Mouse (Mus musculus) lung, postnatal 4 days (tissue): Measurements from ENCODE around the gene Nup35.

Experiments
- DNase-seq, 2 experiments: peaks; one replicate each; pipeline ENCODE4 v3.0.0; 2021

Nup35 gene

DNA sequence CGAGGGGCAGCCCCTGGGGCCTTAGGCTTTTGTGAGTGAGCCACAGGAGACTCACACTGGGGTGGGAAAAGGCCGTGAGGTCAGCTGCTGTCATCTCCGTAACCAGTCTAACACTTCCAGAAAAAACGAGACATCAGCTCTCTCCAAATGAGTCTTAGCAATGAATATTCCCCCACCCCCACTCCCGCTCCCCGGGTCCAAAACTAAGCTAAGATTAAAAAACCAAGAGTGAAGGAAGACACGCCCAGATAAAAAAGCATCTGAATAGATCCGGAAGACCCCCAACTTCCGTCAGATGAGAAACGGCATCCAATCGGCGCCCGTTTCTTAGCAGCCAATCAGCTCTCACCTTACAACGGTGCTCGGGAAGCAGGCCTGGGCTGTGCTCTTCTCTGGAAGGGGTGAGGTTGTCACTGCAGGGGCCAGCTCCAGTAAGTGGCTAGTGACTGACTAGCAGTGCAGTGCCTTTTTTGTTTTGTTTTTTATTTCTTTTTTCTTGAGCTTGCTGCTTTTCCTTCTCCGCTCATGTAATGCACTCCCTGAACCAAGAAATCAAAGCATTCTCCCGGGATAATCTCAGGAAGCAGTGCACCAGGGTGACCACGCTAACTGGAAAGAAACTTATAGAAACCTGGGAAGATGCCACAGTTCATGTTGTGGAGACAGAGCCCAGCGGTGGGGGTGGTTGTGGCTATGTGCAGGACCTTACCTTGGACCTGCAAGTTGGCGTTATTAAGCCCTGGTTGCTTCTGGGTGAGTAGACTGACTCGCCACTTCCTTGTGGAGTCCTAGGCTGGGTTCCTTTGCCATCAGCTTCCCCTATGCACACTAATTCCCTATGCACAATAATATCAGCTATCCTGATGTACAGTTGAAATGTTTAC lies at the start of gene Nup35, which contains the start of gene Dusp19:
Gene Nup35 (plus strand): TSS at position 383 of the 884 bp plus-strand sequence.
Gene Dusp19 (plus strand): TSS at position 192 of the 884 bp plus-strand sequence.
- peak; percentile 95 to 96 for DNase-seq

DNA sequence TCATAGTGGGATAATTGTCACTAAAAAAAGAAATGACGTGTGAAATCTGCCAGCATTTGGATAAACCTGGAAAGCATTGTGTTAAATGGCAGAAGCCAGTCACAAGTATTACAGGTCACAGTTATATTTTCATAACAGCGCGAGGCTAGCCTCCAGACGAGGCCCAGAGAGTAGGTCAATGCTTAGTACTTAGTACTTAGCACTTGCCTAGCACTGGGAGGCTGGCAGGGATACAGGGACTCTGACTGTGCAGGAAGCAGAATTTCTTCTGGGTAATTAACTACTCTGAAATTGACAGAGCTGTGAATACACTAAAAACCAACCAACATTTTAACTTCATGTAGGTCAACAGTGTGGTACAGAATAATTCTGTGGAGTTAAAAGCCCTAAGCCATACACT lies 49.6 kb upstream of the Nup35 start:
- DNase-seq: no peak

DNA sequence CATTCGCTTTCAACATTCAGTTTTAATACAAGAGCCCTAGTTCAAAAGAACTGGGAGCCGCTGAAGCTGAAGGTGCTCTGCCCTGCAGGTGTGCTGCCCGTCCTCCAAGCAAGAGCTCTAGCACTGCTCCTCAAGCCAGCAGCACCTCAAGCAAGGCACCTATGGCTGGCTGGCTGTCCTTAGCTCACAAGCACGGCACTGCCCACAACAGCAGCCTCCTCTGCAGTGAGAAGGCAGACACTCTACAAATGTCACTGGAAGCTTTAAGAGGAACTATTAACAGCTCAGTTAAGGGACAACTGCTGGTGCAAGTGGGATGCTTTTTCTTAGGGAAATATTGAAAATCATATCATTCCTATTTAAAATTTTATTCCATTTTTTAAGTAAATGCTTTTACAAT lies 46.4 kb upstream of the Nup35 start:
- no peak for DNase-seq

DNA sequence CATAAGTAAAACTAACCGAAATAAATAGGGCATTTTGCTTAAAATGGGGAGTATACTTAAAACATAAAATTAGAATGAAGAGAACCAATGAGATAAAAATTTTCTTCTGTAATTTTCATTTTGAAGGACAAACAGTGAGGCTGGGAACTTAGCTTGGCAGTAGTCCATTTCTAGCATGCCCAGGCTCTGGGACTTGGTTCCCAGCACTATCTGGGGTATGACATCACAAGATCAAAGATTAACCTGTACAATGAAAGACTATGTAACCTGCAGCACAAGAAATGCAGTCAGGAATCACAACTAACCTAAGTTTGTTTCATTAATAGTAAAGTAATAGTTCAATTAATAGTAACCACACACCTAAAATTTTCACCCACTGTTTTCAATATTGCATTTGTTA lies 39.8 kb upstream of the Nup35 start:
- no peak for DNase-seq

GRCm38 (mm10) chr2:80579253-80579891 lies 37.7 kb upstream of the Nup35 start:
- no peak for DNase-seq

GRCm38 (mm10) chr2:80580311-80580961 lies 36.6 kb upstream of the Nup35 start:
- no peak for DNase-seq

- DNase-seq: peak; percentile 92 to 94
Measured at GRCm38 (mm10) chr2:80581043-80581711, 35.9 kb upstream of the Nup35 start, which contains the start of gene Nckap1. TSS of gene Nckap1 (minus strand) at chr2:80581380.

DNA sequence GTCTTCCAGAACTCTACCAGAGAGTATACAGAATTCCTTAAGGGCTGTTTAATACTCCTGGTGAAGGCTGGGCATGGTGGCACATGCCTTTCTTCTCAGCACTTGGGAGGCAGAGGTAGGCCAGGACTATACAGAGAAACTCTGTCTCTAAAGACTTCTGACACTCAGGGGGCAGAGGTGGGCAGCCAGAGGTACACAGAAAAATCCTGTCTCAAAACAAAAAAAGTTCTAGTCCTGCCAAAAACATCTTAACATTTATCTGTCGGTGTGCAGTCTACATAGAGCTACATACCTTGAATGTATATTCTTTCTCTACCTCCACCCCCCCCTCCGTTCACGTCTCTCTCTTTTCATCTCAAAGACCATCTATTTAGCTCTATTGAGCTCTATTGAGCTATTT lies 34.7 kb upstream of the Nup35 start:
- no peak for DNase-seq

GRCm38 (mm10) chr2:80594215-80594918 lies 22.7 kb upstream of the Nup35 start:
- no peak for DNase-seq

DNA sequence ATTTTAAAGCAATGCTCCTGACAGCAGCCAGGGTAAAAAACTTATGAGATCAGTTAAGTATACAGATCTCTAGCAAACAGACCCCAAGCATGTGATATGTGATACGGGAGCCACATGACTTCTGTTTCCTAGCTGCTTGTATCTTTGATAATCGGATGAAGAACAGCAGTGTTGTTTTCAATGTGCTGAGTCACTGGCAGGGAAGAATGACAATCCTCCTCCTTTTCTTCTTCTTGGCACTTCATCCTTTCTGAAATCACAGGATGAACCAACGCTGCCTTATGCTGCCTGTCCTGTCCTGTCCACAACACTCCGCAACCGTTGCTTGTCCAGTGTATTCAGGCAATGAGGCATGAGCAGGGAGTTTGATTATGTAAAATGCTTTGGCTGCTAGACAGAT lies 20.1 kb upstream of the Nup35 start:
- no peak for DNase-seq

DNA sequence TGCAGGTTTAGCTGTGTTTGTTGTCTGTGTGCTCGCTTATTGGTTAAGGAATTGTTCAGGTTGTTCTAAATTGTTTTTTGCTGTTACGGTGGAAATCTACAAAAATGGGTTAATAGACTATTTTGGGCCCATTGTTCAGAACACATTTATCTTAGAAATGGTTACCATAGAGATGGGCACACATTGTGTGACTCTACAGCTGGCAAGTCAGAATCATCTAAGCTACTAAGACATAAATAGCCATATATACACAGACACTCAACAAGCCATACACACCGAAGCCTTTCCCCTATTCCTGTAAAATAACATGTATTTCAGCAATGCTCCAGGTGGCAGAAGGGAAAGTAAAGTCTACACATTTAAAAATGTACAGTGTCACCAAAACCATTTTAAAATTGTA lies 17.2 kb upstream of the Nup35 start:
- no peak for DNase-seq

DNA sequence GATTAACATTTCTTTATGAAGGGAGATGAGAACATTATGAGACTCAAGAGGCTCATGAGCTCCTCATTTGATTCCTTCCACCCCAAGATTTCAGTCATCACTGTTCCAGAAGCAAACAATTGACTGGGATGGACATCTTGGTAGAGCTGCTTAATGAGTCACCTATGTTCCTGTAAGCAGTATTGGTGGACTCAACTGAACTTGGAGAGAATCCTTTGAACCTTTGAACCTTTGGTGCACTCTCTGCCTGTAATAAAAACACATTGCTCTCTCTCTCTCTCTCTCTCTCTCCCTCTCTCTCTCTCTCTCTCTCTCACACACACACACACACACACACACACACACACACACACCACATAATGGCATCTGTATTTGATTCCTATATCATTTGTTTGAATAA lies 16.4 kb upstream of the Nup35 start:
- DNase-seq: no peak

DNA sequence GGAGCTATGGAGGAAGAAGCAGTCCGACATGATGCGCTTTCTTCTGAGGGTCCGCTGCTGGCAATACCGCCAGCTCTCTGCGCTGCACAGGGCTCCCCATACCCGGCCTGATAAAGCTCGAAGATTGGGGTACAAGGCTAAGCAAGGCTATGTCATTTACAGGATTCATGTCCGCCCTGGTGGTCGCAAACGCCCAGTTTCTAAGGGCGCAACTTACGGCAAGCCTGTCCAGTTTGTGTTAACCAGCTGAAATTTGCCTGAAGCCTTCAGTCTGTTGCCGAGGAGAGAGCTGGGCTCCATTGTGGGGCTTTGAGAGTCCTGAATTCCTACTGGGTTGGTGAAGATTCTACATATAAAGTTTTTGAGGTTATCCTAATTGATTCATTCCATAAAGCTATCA lies 14.3 kb upstream of the Nup35 start:
- no peak for DNase-seq

GRCm38 (mm10) chr2:80603771-80604426 lies 13.1 kb upstream of the Nup35 start:
- no peak for DNase-seq

DNA sequence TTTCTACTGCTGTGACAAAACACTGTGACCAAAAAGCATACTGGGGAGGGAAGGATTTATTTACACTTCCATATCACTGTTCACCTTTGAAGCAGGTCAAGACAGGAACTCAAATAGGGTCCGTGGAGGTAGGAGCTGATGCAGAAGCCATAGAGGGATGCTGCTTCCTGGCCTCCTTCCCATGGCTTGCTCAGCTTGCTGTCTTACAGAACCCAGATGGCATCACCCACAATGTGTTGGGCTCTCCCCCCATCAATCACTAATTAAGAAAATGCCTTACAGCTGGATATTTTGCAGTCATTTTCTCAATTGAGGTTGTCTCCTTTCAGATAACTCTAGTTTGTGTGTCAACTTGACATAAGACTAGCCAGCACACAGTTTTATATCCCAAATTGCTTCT lies 4.8 kb upstream of the Nup35 start:
- DNase-seq: no peak

- DNase-seq: no peak
Measured at GRCm38 (mm10) chr2:80612796-80613195, 4.2 kb upstream of the Nup35 start.

DNA sequence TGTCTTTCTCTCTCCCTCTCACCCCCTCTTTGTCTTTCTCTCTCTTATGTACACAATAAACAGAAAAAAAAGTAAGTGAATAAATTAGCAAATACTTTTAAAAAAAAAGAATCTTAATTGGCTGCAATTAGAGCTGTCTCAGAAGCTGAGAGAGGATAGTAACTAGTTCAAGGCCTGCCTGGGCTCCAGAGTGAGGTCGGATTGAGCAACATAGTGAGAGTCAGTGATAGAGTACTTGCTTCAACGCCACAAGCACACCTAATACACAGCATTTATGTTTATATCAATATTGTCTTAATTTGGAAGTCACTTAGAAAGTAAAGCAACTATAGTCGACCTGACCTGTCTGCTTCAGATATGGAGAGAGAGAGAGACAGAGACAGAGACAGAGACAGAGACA lies 2.0 kb downstream of the Nup35 start:
- no peak for DNase-seq

DNA sequence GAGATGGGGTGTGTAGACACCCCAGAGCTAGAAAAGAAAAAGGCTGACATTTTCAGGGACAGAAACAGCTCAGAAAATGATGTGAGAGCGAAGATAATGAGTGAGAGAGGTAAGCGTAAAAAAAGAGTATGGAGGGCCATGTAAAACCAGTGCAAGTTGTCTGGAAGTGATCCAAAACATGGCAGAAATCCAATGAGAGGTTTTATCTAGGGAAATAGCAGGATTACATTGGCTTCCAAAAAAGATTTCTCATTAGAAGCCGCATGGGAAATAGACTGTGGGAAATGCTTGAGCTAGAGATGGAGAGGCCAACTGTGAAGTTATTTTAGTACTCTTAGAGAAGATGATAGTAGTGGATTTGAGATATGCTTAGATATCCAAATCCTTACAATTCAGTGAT lies 4.9 kb downstream of the Nup35 start:
- DNase-seq: no peak

- DNase-seq: no peak
Measured at GRCm38 (mm10) chr2:80624523-80624922, 7.5 kb downstream of the Nup35 start.

DNA sequence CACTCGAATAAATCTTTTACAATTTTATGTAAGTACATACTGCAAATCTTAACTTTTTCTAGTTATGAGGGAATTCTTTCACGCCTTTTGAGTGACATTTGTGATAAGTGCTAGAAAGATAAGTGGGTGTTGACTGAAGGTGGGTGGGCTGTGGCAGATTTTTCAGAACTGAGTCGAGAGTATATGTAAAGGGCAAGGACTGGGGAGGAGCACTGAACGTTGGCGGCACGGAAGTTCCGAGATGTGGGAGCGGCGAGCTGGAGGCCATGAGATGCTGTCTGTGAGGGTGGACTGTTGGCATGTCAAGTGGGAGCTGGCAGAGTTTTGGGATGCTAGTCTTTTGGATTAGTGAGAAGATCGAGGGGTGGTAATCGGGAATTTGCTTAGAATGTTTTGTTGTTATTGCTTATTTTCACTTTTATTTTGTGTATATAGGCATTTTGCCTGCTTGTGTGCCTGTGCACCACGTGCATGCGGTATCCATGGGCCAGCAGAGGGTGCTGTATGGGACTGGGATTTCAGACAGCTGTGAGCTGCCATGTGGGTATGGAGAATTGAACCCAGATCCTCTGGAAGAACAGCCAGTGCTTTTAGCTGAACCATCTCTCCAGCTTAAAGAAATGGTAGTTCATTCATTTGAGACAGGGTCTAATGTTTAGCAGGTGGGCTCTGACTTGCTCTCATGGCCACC lies 15.4 kb downstream of the Nup35 start:
- no peak for DNase-seq
